11 mouse cellular contexts compared by ENCODE assay signal in the genomic region with DNA sequence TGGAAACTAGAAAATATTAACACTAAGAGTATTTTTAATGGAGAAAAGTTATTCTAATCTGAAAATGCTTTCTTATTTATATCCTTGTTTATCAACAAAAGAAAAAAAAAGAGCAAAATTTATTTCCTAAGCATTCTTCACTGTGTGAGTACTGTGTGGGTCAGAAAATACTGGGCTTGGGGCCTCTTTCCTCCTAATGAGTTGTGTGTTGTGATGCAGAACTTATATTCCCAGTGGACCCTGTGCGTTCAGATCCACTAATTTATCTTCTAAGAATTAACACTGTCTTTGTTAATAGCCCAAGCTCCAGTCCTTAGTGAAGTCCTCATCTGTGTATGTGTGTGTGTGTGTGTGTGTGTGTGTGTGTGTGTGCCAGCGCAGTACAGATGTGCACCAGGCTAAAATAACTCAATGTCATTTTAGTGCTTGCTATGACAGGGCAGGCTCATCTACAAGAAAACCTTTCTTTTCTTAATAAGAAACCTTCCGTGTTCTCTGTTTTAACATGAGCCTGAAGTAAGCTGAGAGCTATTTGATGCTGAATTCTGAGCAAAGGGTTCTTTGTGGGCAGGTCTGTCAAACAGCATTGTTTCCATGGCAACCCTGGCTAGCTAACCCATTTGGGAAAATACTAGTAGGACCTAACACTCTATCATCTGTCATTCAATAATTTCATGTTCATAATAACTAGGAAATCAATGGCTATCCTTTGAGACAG.
DNase-seq lines count a peak whose midpoint lies in the region.
"Had no signal": no experiment of that assay in that cellular context is flagged by ENCODE, and none has a peak within 500 bp of the region (broad histone marks: within the 10 kb centered on the region; RNA-seq: fewer than 3 reads in every experiment).

No protein-coding gene starts in this region.

- intact Hi-C loops in gastrocnemius, postnatal 14 days (cut with DNase I; ENCODE audit: low total_unique reads), result no loop called here

- peak; percentile 24 to 33 for DNase-seq in cerebellum, postnatal 14 days
- DNase-seq in cerebellum, postnatal 4 days (ENCODE audit: low spot score in 2 of 2), result no peak
- peak; percentile 59 to 75 for DNase-seq in right cerebral cortex, postnatal 10 days (ENCODE audit: low spot score in 2 of 2)
- no peak for DNase-seq in right cerebral cortex, postnatal 36 days (ENCODE audit: low spot score in 2 of 2)
- DNase-seq in layer of hippocampus, adult 9-11 months, result peak; percentile 83
- DNase-seq in lung, postnatal 36 days, result no peak
- DNase-seq in gastrocnemius, postnatal 14 days, result no peak
- DNase-seq in gastrocnemius, postnatal 10 days, result no peak
- DNase-seq: adrenal gland, adult 2 months; cerebellum, adult 8-10 months; kidney, adult 11 months had no signal

Comparison
In these comparisons a context has a peak if more than half of its experiments do, and no peak if none do; other contexts are left out.
1. DNase-seq: peak in cerebellum, postnatal 14 days (2 of 2), right cerebral cortex, postnatal 10 days (2 of 2) and layer of hippocampus, adult 9-11 months (single experiment); none in cerebellum, postnatal 4 days (0 of 2), right cerebral cortex, postnatal 36 days (0 of 2), lung, postnatal 36 days (single experiment), gastrocnemius, postnatal 14 days (single experiment) and gastrocnemius, postnatal 10 days (single experiment).